Mouse (Mus musculus) midbrain, embryonic 16.5 days (tissue): ENCODE data around the gene Cenpc1. TPM values are rescaled to one million over a fixed set of nuclear protein-coding genes. Genes with fewer than 3 reads are reported as not detected.

Source experiments
- ATAC-seq: fragments of 200-750 bp; cut with Nextera tagmentation; 2 replicates; pipeline ENCODE4 v1.8.0; 2017; ENCODE audit warnings: moderate TSS enrichment
- H3K27ac ChIP-seq: fragments of 300-500 bp; sonication (generic); 2 replicates; pipeline ENCODE4 v1.5.1; 2014; ENCODE audit warnings: mild to moderate bottlenecking, low read length, mixed read lengths
- H3K27me3 ChIP-seq: fragments of 300-500 bp; sonication (generic); 2 replicates; pipeline ENCODE4 v1.6.1; 2014; ENCODE audit warnings: low read depth, low read length, mixed read lengths; ENCODE audit not compliant: control insufficient read depth, insufficient read depth
- H3K36me3 ChIP-seq: fragments of 300-500 bp; sonication (generic); 2 replicates; pipeline ENCODE4 v1.6.1; 2014; ENCODE audit warnings: mild to moderate bottlenecking, low read length, moderate library complexity, mixed read lengths; ENCODE audit not compliant: control insufficient read depth, insufficient read depth
- H3K4me1 ChIP-seq: fragments of 300-500 bp; sonication (generic); 2 replicates; pipeline ENCODE4 v1.6.1; 2014; ENCODE audit warnings: mild to moderate bottlenecking, low read length, mixed read lengths; ENCODE audit not compliant: control insufficient read depth, insufficient read depth
- H3K4me2 ChIP-seq: fragments of 300-500 bp; sonication (generic); 2 replicates; pipeline ENCODE4 v1.6.1; 2014; ENCODE audit warnings: mild to moderate bottlenecking, low read length, mixed read lengths
- H3K4me3 ChIP-seq: fragments of 300-500 bp; sonication (generic); 2 replicates; pipeline ENCODE4 v1.5.1; 2014; ENCODE audit warnings: low read depth, mild to moderate bottlenecking, low read length, moderate library complexity, mixed read lengths
- H3K9ac ChIP-seq: fragments of 300-500 bp; sonication (generic); 2 replicates; pipeline ENCODE4 v1.6.1; 2014; ENCODE audit warnings: low read depth, low read length, mixed read lengths
- H3K9me3 ChIP-seq: fragments of 300-500 bp; sonication (generic); replicated peaks from 2 replicates; pipeline ENCODE4 v1.6.1; 2014; ENCODE audit warnings: mild to moderate bottlenecking, low read length, mixed read lengths; ENCODE audit not compliant: control insufficient read depth, poor library complexity, severe bottlenecking
- WGBS: fragments of 180-500 bp; shearing (Covaris S2); extraction: QIAGEN DNeasy Blood & Tissue Kit; methylation state at CpG from one replicate; pipeline ENCODE4 v1.1.7; 2014; 5-methylcytosine and 5-hydroxymethylcytosine counted together
- polyA plus RNA-seq: library from polyadenylated mRNA; unstranded; fragments of >200 nt; fragmentation: Nextera tagmentation; extraction: Ambion mirVana; gene quantifications from 2 replicates; pipeline ENCODE4 v1.2.1, GENCODE M21; 2015

Gene Cenpc1
- polyA plus RNA-seq, result 33.2 and 37.8 TPM in 2 replicates

- Histone ChIP-seq H3K27me3 (no peaks in the 10 kb centered on the region), H3K4me3 (peak within 1 kb of the TSS; percentile 72), H3K27ac (peak within 1 kb of the TSS; percentile 90), H3K9ac (peak within 1 kb of the TSS; percentile 90), H3K36me3 (no peaks in the 10 kb centered on the region), H3K9me3 (no peaks in the 10 kb centered on the region), H3K4me2 (peak within 1 kb of the TSS; percentile 68), H3K4me1 (peaks cover 14% of the 10 kb centered on the region)
- ATAC-seq, result peak; percentile 95
- WGBS, result under 1% methylated on average over 60 of the region's 60 CpGs
These were observed at the start of gene Cenpc1 for GRCm38 (mm10) chr5:86065101-86065875. Gene Cenpc1, minus strand, starts transcription at chr5:86065583.

- no peak for ATAC-seq
- Histone ChIP-seq H3K9me3 (no peaks in the 10 kb centered on the region), H3K4me1 (no peaks in the 10 kb centered on the region), H3K4me3 (no peak overlapping the region), H3K36me3 (peaks cover 4% of the 10 kb centered on the region; the same call in 1 of the 2 replicates), H3K27me3 (no peaks in the 10 kb centered on the region), H3K9ac (no peak overlapping the region), H3K27ac (no peak overlapping the region), H3K4me2 (no peak overlapping the region)
- WGBS, result 83% methylated on average over 1 of the region's 1 CpGs
These were observed 48.6 kb upstream of the Cenpc1 start for GRCm38 (mm10) chr5:86113997-86114396.

GRCm38 (mm10) chr5:86113037-86113436 is 47.7 kb upstream of the Cenpc1 start:
- no peak overlapping the region for H3K9ac ChIP-seq
- H3K4me3 ChIP-seq, result no peak overlapping the region
- no peak overlapping the region for H3K4me2 ChIP-seq
- WGBS, result 92% methylated on average over 2 of the region's 2 CpGs
- no peaks in the 10 kb centered on the region for H3K4me1 ChIP-seq
- no peaks in the 10 kb centered on the region for H3K27me3 ChIP-seq
- peaks cover 4% of the 10 kb centered on the region; the same call in 1 of the 2 replicates for H3K36me3 ChIP-seq
- no peak overlapping the region for H3K27ac ChIP-seq
- no peak for ATAC-seq
- H3K9me3 ChIP-seq, result no peaks in the 10 kb centered on the region

- no peak for ATAC-seq
- Histone ChIP-seq H3K36me3 (peaks cover 2% of the 10 kb centered on the region; the same call in 1 of the 2 replicates), H3K27ac (no peak overlapping the region), H3K9ac (no peak overlapping the region), H3K9me3 (no peaks in the 10 kb centered on the region), H3K4me2 (no peak overlapping the region), H3K4me3 (no peak overlapping the region), H3K4me1 (no peaks in the 10 kb centered on the region), H3K27me3 (no peaks in the 10 kb centered on the region)
- WGBS, result 97% methylated on average over 1 of the region's 1 CpGs
These were observed 45.7 kb upstream of the Cenpc1 start for GRCm38 (mm10) chr5:86111074-86111473.

GRCm38 (mm10) chr5:86106610-86107009 is 41.2 kb upstream of the Cenpc1 start:
- 83% methylated on average over 2 of the region's 2 CpGs for WGBS
- Histone ChIP-seq H3K4me3 (no peak overlapping the region), H3K9ac (no peak overlapping the region), H3K4me1 (no peaks in the 10 kb centered on the region), H3K27ac (no peak overlapping the region), H3K9me3 (no peaks in the 10 kb centered on the region), H3K4me2 (no peak overlapping the region), H3K36me3 (peaks cover 2% of the 10 kb centered on the region), H3K27me3 (no peaks in the 10 kb centered on the region)
- ATAC-seq, result no peak

- peak; percentile 51; the same call in 1 of the 2 replicates for ATAC-seq
- H3K27ac ChIP-seq, result no peak overlapping the region
- no peak overlapping the region for H3K4me3 ChIP-seq
- H3K27me3 ChIP-seq, result no peaks in the 10 kb centered on the region
- no peaks in the 10 kb centered on the region for H3K9me3 ChIP-seq
- no peaks in the 10 kb centered on the region; the same call in 1 of the 2 replicates for H3K36me3 ChIP-seq
- no peak overlapping the region for H3K9ac ChIP-seq
- no peaks in the 10 kb centered on the region for H3K4me1 ChIP-seq
- H3K4me2 ChIP-seq, result no peak overlapping the region
- 97% methylated on average over 2 of the region's 2 CpGs for WGBS
These were observed 36.8 kb upstream of the Cenpc1 start for GRCm38 (mm10) chr5:86102176-86102575.

- WGBS, result 85% methylated on average over 3 of the region's 3 CpGs
- Histone ChIP-seq H3K9ac (no peak overlapping the region), H3K36me3 (no peaks in the 10 kb centered on the region; the same call in 1 of the 2 replicates), H3K27ac (no peak overlapping the region), H3K4me1 (no peaks in the 10 kb centered on the region), H3K4me3 (no peak overlapping the region), H3K27me3 (no peaks in the 10 kb centered on the region), H3K9me3 (no peaks in the 10 kb centered on the region), H3K4me2 (no peak overlapping the region)
- no peak for ATAC-seq
These were observed 35.2 kb upstream of the Cenpc1 start for GRCm38 (mm10) chr5:86100621-86101020.

- H3K4me3 ChIP-seq, result no peak overlapping the region
- 85% methylated on average over 3 of the region's 3 CpGs for WGBS
These were observed 33.6 kb upstream of the Cenpc1 start for GRCm38 (mm10) chr5:86098988-86099387.

GRCm38 (mm10) chr5:86094754-86095153 is 29.4 kb upstream of the Cenpc1 start:
- WGBS, result 89% methylated on average over 9 of the region's 9 CpGs
- H3K4me2 ChIP-seq, result no peak overlapping the region
- ATAC-seq, result no peak

More at GRCm38 (mm10) chr5:86098988-86099387, 33.6 kb upstream of the Cenpc1 start:
- H3K27ac ChIP-seq, result no peak overlapping the region
- H3K9me3 ChIP-seq, result no peaks in the 10 kb centered on the region
- H3K27me3 ChIP-seq, result no peaks in the 10 kb centered on the region
- no peaks in the 10 kb centered on the region for H3K4me1 ChIP-seq
- H3K9ac ChIP-seq, result no peak overlapping the region
- no peak for ATAC-seq
- no peak overlapping the region for H3K4me2 ChIP-seq
- H3K36me3 ChIP-seq, result no peaks in the 10 kb centered on the region; the same call in 1 of the 2 replicates

More at GRCm38 (mm10) chr5:86094754-86095153, 29.4 kb upstream of the Cenpc1 start:
- no peak overlapping the region for H3K9ac ChIP-seq
- no peaks in the 10 kb centered on the region for H3K27me3 ChIP-seq
- no peaks in the 10 kb centered on the region for H3K4me1 ChIP-seq
- H3K4me3 ChIP-seq, result no peak overlapping the region
- H3K9me3 ChIP-seq, result no peaks in the 10 kb centered on the region
- H3K36me3 ChIP-seq, result no peaks in the 10 kb centered on the region
- H3K27ac ChIP-seq, result no peak overlapping the region
